Mouse (Mus musculus): ENCODE measurements around the gene Insr. TPM values are rescaled to one million over a fixed set of nuclear protein-coding genes. Genes with fewer than 3 reads are reported as not detected.

Insr gene
- polyA plus RNA-seq, 1 experiment, result 25.1 TPM

DNA sequence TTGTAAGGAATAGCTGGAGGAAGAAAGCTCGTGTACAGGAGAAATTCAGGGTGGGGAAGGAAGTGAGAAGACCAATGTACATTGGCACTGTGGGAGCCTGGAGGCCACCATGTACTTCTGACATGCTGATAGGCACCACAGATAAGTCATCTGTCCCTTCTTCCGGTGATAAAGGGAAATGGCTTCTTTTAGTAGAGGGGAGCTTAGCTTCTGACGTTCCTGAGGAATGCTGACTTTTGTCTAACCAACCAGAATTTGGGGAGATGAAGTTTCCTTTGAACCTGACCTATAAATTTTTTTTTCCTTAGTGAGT is 12.0 kb downstream of the Insr start:
- DNase-seq (ENCODE audit: low read depth), result no peak
- TF ChIP-seq CTCF (IDR thresholded peaks at IDR 0.05; ENCODE audit: borderline replicate concordance, extremely low read depth, insufficient read depth, insufficient read length) (no peak), POLR2A (IDR thresholded peaks at IDR 0.05; ENCODE audit: borderline replicate concordance, extremely low read depth, insufficient read depth, insufficient read length, poor library complexity, severe bottlenecking) (no peak)

DNA sequence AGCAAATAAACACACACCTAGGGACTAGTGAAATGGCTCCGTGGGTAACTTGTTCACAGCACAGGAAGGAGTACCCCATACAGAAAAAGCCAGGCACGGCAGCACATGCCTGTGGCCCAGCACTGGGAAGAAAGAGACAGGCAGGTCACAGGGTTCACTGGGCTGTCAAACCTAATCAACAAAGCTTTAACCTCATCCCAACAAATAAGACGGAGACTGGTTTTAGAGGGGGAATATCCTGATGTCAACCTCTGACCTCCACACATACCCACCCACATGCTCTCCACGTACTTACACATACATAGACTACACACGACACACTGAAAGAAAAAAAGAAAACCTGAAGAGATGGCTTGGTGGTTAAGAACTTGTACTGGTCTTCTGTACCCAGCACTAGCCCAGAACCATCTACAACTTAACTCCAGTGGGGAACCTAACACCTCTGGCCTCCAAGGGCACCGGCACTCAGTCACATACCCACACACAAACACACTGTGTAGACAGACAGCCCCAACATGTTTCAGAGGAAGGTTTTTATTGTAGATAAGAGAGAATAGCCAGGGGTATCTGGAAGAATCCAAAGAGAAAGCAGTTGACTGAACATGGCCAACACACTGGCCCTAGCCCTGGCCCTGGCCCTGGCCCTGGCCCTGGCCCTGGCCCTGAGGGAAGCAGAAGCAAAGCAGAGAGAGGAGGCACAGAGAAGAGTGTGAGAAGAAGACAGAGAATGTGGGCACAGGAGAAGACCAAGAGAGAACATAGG is 12.6 kb downstream of the Insr start:
- TF ChIP-seq POLR2A (IDR thresholded peaks at IDR 0.05; ENCODE audit: borderline replicate concordance, extremely low read depth, insufficient read depth, insufficient read length, poor library complexity, severe bottlenecking) (no peak), CTCF (IDR thresholded peaks at IDR 0.05; ENCODE audit: borderline replicate concordance, extremely low read depth, insufficient read depth, insufficient read length) (no peak)
- DNase-seq (ENCODE audit: low read depth), result no peak

DNA sequence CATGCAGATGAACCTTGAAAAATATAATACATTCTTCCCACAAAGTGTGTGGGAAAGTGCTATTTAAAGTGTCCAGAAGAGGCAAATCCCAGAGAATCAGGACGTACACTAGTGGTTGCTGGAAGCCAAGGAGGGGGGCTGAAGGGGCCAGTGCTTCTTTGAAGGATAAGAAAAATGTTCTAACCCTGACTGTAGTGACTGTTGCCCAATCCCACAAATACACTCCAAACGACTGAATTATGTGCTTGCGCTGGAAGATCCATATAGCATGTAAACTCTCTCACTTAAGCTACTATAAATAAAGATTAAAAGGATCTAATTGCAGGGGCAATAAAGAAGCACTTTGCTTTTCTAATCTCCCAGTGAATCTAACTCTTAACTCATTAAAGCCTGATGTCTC is 14.2 kb downstream of the Insr start:
- no peak for DNase-seq (ENCODE audit: low read depth)
- TF ChIP-seq POLR2A (IDR thresholded peaks at IDR 0.05; ENCODE audit: borderline replicate concordance, extremely low read depth, insufficient read depth, insufficient read length, poor library complexity, severe bottlenecking), result no peak
- TF ChIP-seq CTCF (IDR thresholded peaks at IDR 0.05; ENCODE audit: borderline replicate concordance, extremely low read depth, insufficient read depth, insufficient read length), result no peak

DNA sequence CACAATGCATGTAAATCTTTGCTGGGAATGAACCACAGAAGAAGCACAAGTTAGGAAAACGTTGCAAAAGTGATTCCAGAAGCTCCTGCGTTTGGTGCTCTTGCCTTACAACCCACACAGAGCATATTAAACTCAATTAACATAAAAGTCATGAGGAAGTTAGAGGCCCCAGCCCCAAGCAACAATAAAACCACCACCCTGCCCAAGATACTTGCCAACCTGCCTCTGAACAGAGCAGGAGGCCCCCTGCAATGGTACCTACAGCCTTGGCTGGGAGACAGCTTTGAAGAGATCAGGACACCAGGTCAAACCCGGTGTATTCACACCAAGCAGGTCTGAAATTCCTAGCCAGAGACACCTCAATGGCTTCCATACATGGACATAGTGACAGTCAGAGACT is 16.6 kb downstream of the Insr start:
- TF ChIP-seq CTCF (IDR thresholded peaks at IDR 0.05; ENCODE audit: borderline replicate concordance, extremely low read depth, insufficient read depth, insufficient read length) (no peak), POLR2A (IDR thresholded peaks at IDR 0.05; ENCODE audit: borderline replicate concordance, extremely low read depth, insufficient read depth, insufficient read length, poor library complexity, severe bottlenecking) (no peak)

DNA sequence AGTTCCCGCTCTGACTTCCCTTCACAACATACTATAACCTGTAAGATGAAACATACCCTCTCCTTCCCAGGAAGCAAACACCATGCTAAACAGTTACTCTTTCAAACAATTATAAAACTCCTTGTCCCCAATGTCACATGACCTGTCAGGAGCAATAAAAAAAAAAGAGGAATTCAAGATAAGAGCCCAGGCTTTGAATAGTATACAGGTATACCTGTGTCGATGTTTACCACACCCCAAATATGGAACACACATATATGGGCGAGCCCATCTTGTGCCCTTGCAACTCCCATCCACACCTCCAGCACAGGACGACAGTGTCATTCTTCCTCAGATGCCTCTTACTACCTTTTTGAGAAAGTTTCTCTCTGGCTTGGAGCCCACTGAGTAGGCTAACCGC is 18.3 kb downstream of the Insr start:
- no peak for DNase-seq (ENCODE audit: low read depth)
- TF ChIP-seq CTCF (IDR thresholded peaks at IDR 0.05; ENCODE audit: borderline replicate concordance, extremely low read depth, insufficient read depth, insufficient read length) (no peak), POLR2A (IDR thresholded peaks at IDR 0.05; ENCODE audit: borderline replicate concordance, extremely low read depth, insufficient read depth, insufficient read length, poor library complexity, severe bottlenecking) (no peak)

More for the DNA sequence above, 16.6 kb downstream of the Insr start:
- DNase-seq (ENCODE audit: low read depth), result no peak

DNA sequence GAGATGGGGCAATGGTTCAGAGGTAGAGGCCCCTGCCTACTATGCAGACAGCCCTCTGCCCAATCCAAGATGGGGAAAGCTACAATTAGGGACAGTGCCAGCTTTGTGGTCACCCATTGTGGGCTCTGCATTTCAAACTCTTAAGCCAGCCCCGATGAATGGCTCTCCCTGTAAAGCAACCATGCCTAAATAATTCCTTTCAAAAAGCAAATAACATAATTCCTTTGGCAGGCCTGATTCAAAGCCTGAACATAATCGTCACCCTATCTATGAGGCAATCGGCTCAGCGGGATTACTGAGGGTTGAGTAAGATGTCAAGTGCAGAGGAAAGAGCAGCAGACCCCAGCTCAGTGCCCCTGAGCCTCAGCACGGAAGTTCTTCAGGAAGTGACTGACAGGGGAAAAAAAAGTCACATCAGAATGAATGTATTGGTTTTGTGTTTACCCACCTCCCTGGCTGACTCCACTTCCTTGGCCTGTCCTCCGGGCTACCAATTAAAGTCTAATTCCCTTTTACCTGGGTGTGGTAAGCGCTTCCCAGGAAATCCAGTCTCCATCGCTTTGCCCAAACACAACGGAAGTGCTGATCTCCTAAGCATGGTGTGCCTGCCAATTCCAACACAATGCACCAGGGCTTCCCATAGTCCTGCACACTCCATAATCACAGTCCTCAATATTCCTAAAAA is 19.1 kb downstream of the Insr start:
- no peak for TF ChIP-seq POLR2A (IDR thresholded peaks at IDR 0.05; ENCODE audit: borderline replicate concordance, extremely low read depth, insufficient read depth, insufficient read length, poor library complexity, severe bottlenecking)
- no peak for TF ChIP-seq CTCF (IDR thresholded peaks at IDR 0.05; ENCODE audit: borderline replicate concordance, extremely low read depth, insufficient read depth, insufficient read length)
- DNase-seq (ENCODE audit: low read depth), result peak; percentile 74

DNA sequence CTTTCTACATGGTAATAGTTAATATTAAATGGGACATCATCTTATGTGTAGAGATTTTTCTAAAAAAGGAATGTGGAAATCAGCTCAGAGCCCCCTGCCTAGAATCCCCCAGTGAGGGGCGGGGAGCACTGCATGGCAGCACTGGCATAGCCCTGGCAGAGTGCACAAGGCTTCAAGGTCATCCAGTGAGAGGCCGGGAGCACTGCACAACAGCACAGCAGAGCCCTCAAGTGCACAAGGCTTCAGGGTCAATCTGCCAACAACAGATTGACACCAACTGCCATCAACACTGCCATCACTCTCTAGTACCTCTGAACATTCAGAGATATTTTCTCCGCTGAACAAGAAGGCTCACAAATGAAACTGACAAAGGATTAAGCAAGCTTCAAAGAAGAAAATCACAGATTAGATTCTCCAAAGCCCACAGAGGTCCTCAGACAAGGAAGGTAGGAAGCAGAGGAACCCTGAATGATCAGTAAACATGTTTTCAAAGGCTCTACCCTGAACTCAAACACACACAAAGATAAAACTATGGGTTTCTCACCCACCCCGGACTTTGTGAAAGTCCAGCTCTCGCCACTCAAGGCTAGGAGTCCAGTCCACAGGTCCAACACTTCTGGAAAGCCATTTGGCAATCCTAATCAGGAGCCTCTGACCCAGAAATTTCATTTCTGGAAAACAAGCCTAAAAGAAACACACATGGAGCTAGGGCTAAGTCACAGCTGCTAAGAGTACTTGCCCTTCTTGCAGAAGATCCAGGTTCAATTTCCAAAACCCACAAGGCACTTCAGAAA is 23.1 kb downstream of the Insr start:
- TF ChIP-seq CTCF (IDR thresholded peaks at IDR 0.05; ENCODE audit: borderline replicate concordance, extremely low read depth, insufficient read depth, insufficient read length) (no peak), POLR2A (IDR thresholded peaks at IDR 0.05; ENCODE audit: borderline replicate concordance, extremely low read depth, insufficient read depth, insufficient read length, poor library complexity, severe bottlenecking) (no peak)
- DNase-seq (ENCODE audit: low read depth), result no peak

DNA sequence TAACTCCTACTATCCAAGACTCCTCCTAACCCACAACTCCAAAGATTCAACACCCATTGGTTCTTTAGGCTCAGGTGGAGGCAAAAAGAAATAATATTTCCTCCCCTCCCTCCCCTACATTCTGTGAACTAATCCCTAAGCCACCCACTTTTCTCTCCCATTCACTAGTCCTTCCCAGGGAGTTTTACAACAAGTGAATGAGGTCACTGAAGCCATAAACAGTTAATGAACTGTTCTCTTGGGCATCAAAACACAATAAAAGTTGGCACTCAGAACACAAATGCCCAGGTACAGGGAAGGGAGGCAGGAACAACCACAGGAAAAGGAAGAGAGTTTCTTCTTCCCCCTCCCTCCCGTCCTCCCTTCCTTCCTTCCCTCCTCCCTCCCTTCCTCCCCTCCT is 24.1 kb downstream of the Insr start:
- no peak for TF ChIP-seq POLR2A (IDR thresholded peaks at IDR 0.05; ENCODE audit: borderline replicate concordance, extremely low read depth, insufficient read depth, insufficient read length, poor library complexity, severe bottlenecking)
- TF ChIP-seq CTCF (IDR thresholded peaks at IDR 0.05; ENCODE audit: borderline replicate concordance, extremely low read depth, insufficient read depth, insufficient read length), result no peak
- no peak for DNase-seq (ENCODE audit: low read depth)

DNA sequence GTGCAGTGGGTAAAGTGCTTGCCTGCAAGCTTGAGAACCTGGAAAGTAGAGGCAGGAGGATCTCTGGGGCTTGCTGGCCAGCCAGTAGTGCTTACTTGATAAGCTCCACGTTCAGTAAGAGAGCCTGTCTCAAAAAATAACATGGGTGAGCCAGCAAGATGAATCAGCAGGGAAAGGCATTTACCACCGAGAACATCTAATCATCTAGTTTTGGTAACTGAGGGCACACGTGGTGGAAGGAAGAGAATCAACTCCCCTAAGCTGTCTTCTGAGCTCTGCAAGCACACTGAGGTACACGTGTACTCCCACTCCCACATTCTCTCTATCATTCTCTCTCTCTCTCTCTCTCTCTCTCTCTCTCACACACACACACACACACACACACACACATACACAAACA is 26.2 kb downstream of the Insr start:
- TF ChIP-seq CTCF (IDR thresholded peaks at IDR 0.05; ENCODE audit: borderline replicate concordance, extremely low read depth, insufficient read depth, insufficient read length) (no peak), POLR2A (IDR thresholded peaks at IDR 0.05; ENCODE audit: borderline replicate concordance, extremely low read depth, insufficient read depth, insufficient read length, poor library complexity, severe bottlenecking) (no peak)

DNA sequence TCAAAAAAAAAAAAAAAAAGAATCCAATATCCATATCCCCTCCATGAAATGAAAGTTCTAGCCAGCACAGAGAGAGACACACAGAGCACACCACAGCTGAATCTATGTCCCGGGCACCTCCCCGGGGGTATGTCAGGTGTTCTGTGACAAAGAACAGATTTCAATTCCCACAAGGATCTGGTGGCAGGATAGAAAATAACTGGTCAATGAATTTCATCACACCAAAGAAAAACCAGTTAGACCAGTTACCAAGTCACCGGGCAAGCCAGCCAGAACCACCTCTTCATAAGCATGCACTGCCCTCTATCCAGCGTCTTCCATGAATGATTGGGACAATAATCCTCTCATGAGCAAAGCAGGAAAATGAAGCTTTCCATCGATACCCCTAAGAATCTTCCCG is 26.8 kb downstream of the Insr start:
- TF ChIP-seq CTCF (IDR thresholded peaks at IDR 0.05; ENCODE audit: borderline replicate concordance, extremely low read depth, insufficient read depth, insufficient read length), result no peak
- no peak for TF ChIP-seq POLR2A (IDR thresholded peaks at IDR 0.05; ENCODE audit: borderline replicate concordance, extremely low read depth, insufficient read depth, insufficient read length, poor library complexity, severe bottlenecking)
- DNase-seq (ENCODE audit: low read depth), result no peak

More for the DNA sequence above, 26.2 kb downstream of the Insr start:
- no peak for DNase-seq (ENCODE audit: low read depth)

DNA sequence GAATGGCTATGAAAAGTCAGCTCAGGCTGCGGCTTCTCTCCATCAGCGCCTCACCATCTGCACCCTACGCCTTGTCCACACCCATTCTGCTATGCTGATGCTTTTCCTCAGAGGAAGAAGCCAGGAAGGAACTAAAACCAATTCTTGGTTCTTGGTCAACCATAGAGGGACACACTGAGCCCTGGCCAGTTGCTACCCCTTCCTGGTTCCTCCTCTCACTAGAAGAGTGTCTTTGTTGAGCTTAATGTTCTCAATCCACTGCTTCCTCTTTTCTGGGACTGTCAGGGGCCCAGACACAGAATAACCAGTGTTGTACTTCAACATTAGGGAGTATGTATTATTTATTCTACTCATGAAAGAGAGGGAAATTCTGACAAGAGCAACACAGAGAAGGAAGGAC is 28.3 kb downstream of the Insr start:
- TF ChIP-seq CTCF (IDR thresholded peaks at IDR 0.05; ENCODE audit: borderline replicate concordance, extremely low read depth, insufficient read depth, insufficient read length) (no peak), POLR2A (IDR thresholded peaks at IDR 0.05; ENCODE audit: borderline replicate concordance, extremely low read depth, insufficient read depth, insufficient read length, poor library complexity, severe bottlenecking) (no peak)
- DNase-seq (ENCODE audit: low read depth), result no peak

Data from brain, embryonic 14.5 days (tissue).